Mouse (Mus musculus) heart, embryonic 10.5 days (tissue): ENCODE data around the gene Lcorl. TPM values are rescaled to one million over a fixed set of nuclear protein-coding genes. Genes with fewer than 3 reads are reported as not detected.

Experiments
- DNase-seq: peaks from one replicate; pipeline ENCODE4 v3.0.0-alpha.2; 2017; ENCODE audit warnings: low spot score
- H3K27ac ChIP-seq: fragments of 300-500 bp; sonication (generic); 2 replicates; pipeline ENCODE4 v1.5.1; 2016; ENCODE audit warnings: mild to moderate bottlenecking
- H3K27me3 ChIP-seq: fragments of 300-500 bp; sonication (generic); 2 replicates; pipeline ENCODE4 v1.6.1; 2016; ENCODE audit warnings: mild to moderate bottlenecking; ENCODE audit not compliant: poor library complexity, insufficient read depth, severe bottlenecking
- H3K36me3 ChIP-seq: fragments of 300-500 bp; sonication (generic); 2 replicates; pipeline ENCODE4 v1.6.1; 2016; ENCODE audit warnings: mild to moderate bottlenecking, moderate library complexity
- H3K4me1 ChIP-seq: fragments of 300-500 bp; sonication (generic); 2 replicates; pipeline ENCODE4 v1.6.1; 2016; ENCODE audit warnings: mild to moderate bottlenecking
- H3K4me3 ChIP-seq: fragments of 300-500 bp; sonication (generic); 2 replicates; pipeline ENCODE4 v1.5.1; 2016; ENCODE audit warnings: mild to moderate bottlenecking, moderate library complexity
- H3K9me3 ChIP-seq: fragments of 300-500 bp; sonication (generic); 2 replicates; pipeline ENCODE4 v1.6.1; 2016; ENCODE audit warnings: mild to moderate bottlenecking, moderate library complexity
- WGBS: fragments of 180-500 bp; shearing (Covaris S2); methylation state at CpG from one replicate; pipeline ENCODE4 v1.1.7; 2016; 5-methylcytosine and 5-hydroxymethylcytosine counted together
- polyA plus RNA-seq: library from polyadenylated mRNA; unstranded; fragments of >200 nt; fragmentation: Nextera tagmentation; extraction: Ambion mirVana; gene quantifications from 2 replicates; pipeline ENCODE4 v1.2.1, GENCODE M21; 2016

Gene Lcorl
- polyA plus RNA-seq, result 17.8 and 19.6 TPM in 2 replicates

GRCm38 (mm10) chr5:45857254-45858011 is at the start of gene Lcorl:
Lcorl (minus strand) TSS chr5:45857615.
- H3K4me3 ChIP-seq, result peak within 1 kb of the TSS; percentile 96
- WGBS, result under 1% methylated on average over 76 of the region's 79 CpGs

GRCm38 (mm10) chr5:45904683-45905082 is 47.3 kb upstream of the Lcorl start:
- no peak for DNase-seq
- no peak overlapping the region for H3K27ac ChIP-seq
- WGBS, result 86% methylated on average over 2 of the region's 2 CpGs

More at GRCm38 (mm10) chr5:45857254-45858011, at the start of gene Lcorl:
- DNase-seq, result peak; percentile 98
- no peaks in the 10 kb centered on the region for H3K9me3 ChIP-seq
- peaks cover 4% of the 10 kb centered on the region; the same call in 1 of the 2 replicates for H3K4me1 ChIP-seq
- peak within 1 kb of the TSS; percentile 97 for H3K27ac ChIP-seq
- no peaks in the 10 kb centered on the region for H3K27me3 ChIP-seq
- no peaks in the 10 kb centered on the region for H3K36me3 ChIP-seq

GRCm38 (mm10) chr5:45903246-45903645 is 45.8 kb upstream of the Lcorl start:
- no peak overlapping the region for H3K4me3 ChIP-seq

More at GRCm38 (mm10) chr5:45904683-45905082, 47.3 kb upstream of the Lcorl start:
- no peaks in the 10 kb centered on the region for H3K4me1 ChIP-seq
- H3K27me3 ChIP-seq, result no peaks in the 10 kb centered on the region
- no peaks in the 10 kb centered on the region for H3K9me3 ChIP-seq
- no peaks in the 10 kb centered on the region for H3K36me3 ChIP-seq
- H3K4me3 ChIP-seq, result no peak overlapping the region

GRCm38 (mm10) chr5:45895362-45895761 is 37.9 kb upstream of the Lcorl start:
- Histone ChIP-seq H3K4me3 (no peak overlapping the region), H3K9me3 (no peaks in the 10 kb centered on the region), H3K27ac (no peak overlapping the region), H3K27me3 (no peaks in the 10 kb centered on the region), H3K4me1 (peaks cover 8% of the 10 kb centered on the region; the same call in 1 of the 2 replicates), H3K36me3 (no peaks in the 10 kb centered on the region)
- 57% methylated on average over 1 of the region's 1 CpGs for WGBS
- DNase-seq, result no peak

More at GRCm38 (mm10) chr5:45903246-45903645, 45.8 kb upstream of the Lcorl start:
- Histone ChIP-seq H3K4me1 (no peaks in the 10 kb centered on the region), H3K36me3 (no peaks in the 10 kb centered on the region), H3K27me3 (no peaks in the 10 kb centered on the region), H3K27ac (no peak overlapping the region), H3K9me3 (no peaks in the 10 kb centered on the region)
- DNase-seq, result no peak
- WGBS, result 68% methylated on average over 3 of the region's 3 CpGs

GRCm38 (mm10) chr5:45893696-45894095 is 36.3 kb upstream of the Lcorl start:
- H3K27me3 ChIP-seq, result no peaks in the 10 kb centered on the region
- WGBS, result 80% methylated on average over 3 of the region's 3 CpGs
- H3K9me3 ChIP-seq, result no peaks in the 10 kb centered on the region
- H3K36me3 ChIP-seq, result no peaks in the 10 kb centered on the region
- H3K4me1 ChIP-seq, result peaks cover 8% of the 10 kb centered on the region; the same call in 1 of the 2 replicates
- H3K27ac ChIP-seq, result no peak overlapping the region
- no peak overlapping the region for H3K4me3 ChIP-seq
- DNase-seq, result no peak

- 74% methylated on average over 1 of the region's 1 CpGs for WGBS
- Histone ChIP-seq H3K27me3 (no peaks in the 10 kb centered on the region), H3K9me3 (no peaks in the 10 kb centered on the region), H3K36me3 (no peaks in the 10 kb centered on the region), H3K27ac (no peak overlapping the region), H3K4me3 (no peak overlapping the region), H3K4me1 (no peaks in the 10 kb centered on the region)
- no peak for DNase-seq
These were observed 18.9 kb upstream of the Lcorl start for GRCm38 (mm10) chr5:45876328-45876727.

- H3K4me3 ChIP-seq, result no peak overlapping the region
- 75% methylated on average over 4 of the region's 4 CpGs for WGBS
- no peak overlapping the region for H3K27ac ChIP-seq
- H3K4me1 ChIP-seq, result no peaks in the 10 kb centered on the region
- H3K27me3 ChIP-seq, result no peaks in the 10 kb centered on the region
- no peak for DNase-seq
- H3K9me3 ChIP-seq, result no peaks in the 10 kb centered on the region
- no peaks in the 10 kb centered on the region for H3K36me3 ChIP-seq
These were observed 18.1 kb upstream of the Lcorl start for GRCm38 (mm10) chr5:45875472-45875871.

GRCm38 (mm10) chr5:45874284-45875030 is 17.0 kb upstream of the Lcorl start:
- no peaks in the 10 kb centered on the region for H3K27me3 ChIP-seq
- H3K4me3 ChIP-seq, result no peak overlapping the region
- WGBS, result 74% methylated on average over 4 of the region's 4 CpGs
- H3K36me3 ChIP-seq, result no peaks in the 10 kb centered on the region
- no peak for DNase-seq
- H3K27ac ChIP-seq, result no peak overlapping the region
- H3K4me1 ChIP-seq, result no peaks in the 10 kb centered on the region
- H3K9me3 ChIP-seq, result no peaks in the 10 kb centered on the region

- 75% methylated on average over 2 of the region's 2 CpGs for WGBS
- no peak for DNase-seq
- Histone ChIP-seq H3K4me1 (peaks cover 4% of the 10 kb centered on the region; the same call in 1 of the 2 replicates), H3K27me3 (no peaks in the 10 kb centered on the region), H3K36me3 (no peaks in the 10 kb centered on the region), H3K4me3 (peak overlapping the region; percentile 96), H3K27ac (no peak overlapping the region), H3K9me3 (no peaks in the 10 kb centered on the region)
These were observed 953 bp upstream of the Lcorl start for GRCm38 (mm10) chr5:45858368-45858767.

- H3K36me3 ChIP-seq, result no peaks in the 10 kb centered on the region
- H3K27ac ChIP-seq, result peak overlapping the region; percentile 97
- H3K27me3 ChIP-seq, result no peaks in the 10 kb centered on the region
- under 1% methylated on average over 47 of the region's 56 CpGs for WGBS
- DNase-seq, result no peak
- H3K4me3 ChIP-seq, result peak overlapping the region; percentile 96
- no peaks in the 10 kb centered on the region for H3K9me3 ChIP-seq
- peaks cover 4% of the 10 kb centered on the region; the same call in 1 of the 2 replicates for H3K4me1 ChIP-seq
These were observed 550 bp downstream of the Lcorl start for GRCm38 (mm10) chr5:45856876-45857253.

GRCm38 (mm10) chr5:45856303-45856821 is 1.1 kb downstream of the Lcorl start:
- H3K9me3 ChIP-seq, result no peaks in the 10 kb centered on the region
- no peaks in the 10 kb centered on the region for H3K36me3 ChIP-seq
- H3K4me3 ChIP-seq, result peak overlapping the region; percentile 96
- peaks cover 4% of the 10 kb centered on the region; the same call in 1 of the 2 replicates for H3K4me1 ChIP-seq
- H3K27me3 ChIP-seq, result no peaks in the 10 kb centered on the region
- under 1% methylated on average over 29 of the region's 37 CpGs for WGBS
- DNase-seq, result peak; percentile 86
- peak overlapping the region; percentile 97 for H3K27ac ChIP-seq

- no peak for DNase-seq
- Histone ChIP-seq H3K4me3 (peak overlapping the region; percentile 96), H3K4me1 (peaks cover 4% of the 10 kb centered on the region; the same call in 1 of the 2 replicates), H3K9me3 (no peaks in the 10 kb centered on the region), H3K27me3 (no peaks in the 10 kb centered on the region), H3K27ac (peak overlapping the region; percentile 97), H3K36me3 (no peaks in the 10 kb centered on the region)
- 26% methylated on average over 21 of the region's 21 CpGs for WGBS
These were observed 1.7 kb downstream of the Lcorl start for GRCm38 (mm10) chr5:45855526-45856302.
